Mouse (Mus musculus): ENCODE measurements around the gene Cmpk2.
"Not testable (repeated sequence)": the region's sequence is repeated elsewhere in the genome, so short reads cannot be mapped to it uniquely, and the experiment has no call there.

The Cmpk2 gene

GRCm38 (mm10) chr12:26469098-26470041 is at the start of gene Cmpk2:
TSS of gene Cmpk2 (plus strand) at chr12:26469204.
- peak; percentile 90 for DNase-seq (ENCODE audit: low read depth, low spot score)

GRCm38 (mm10) chr12:26424841-26425240 is 44.2 kb upstream of the Cmpk2 start:
- peak; percentile 79 for DNase-seq (ENCODE audit: low read depth, low spot score)

GRCm38 (mm10) chr12:26428771-26429170 is 40.2 kb upstream of the Cmpk2 start:
- DNase-seq (ENCODE audit: low read depth, low spot score): not testable (repeated sequence)

GRCm38 (mm10) chr12:26436334-26436733 is 32.7 kb upstream of the Cmpk2 start:
- no peak for DNase-seq (ENCODE audit: low read depth, low spot score)

GRCm38 (mm10) chr12:26437950-26438349 is 31.1 kb upstream of the Cmpk2 start:
- DNase-seq (ENCODE audit: low read depth, low spot score): no peak

GRCm38 (mm10) chr12:26439366-26439765 is 29.6 kb upstream of the Cmpk2 start:
- DNase-seq (ENCODE audit: low read depth, low spot score): no peak

- DNase-seq (ENCODE audit: low read depth, low spot score): peak; percentile 75
Observed at GRCm38 (mm10) chr12:26444054-26444453, 24.9 kb upstream of the Cmpk2 start.

GRCm38 (mm10) chr12:26444511-26444910 is 24.5 kb upstream of the Cmpk2 start:
- DNase-seq (ENCODE audit: low read depth, low spot score): no peak

GRCm38 (mm10) chr12:26446377-26447045 is 22.5 kb upstream of the Cmpk2 start:
- no peak for DNase-seq (ENCODE audit: low read depth, low spot score)

- DNase-seq (ENCODE audit: low read depth, low spot score): no peak
Observed at GRCm38 (mm10) chr12:26449483-26449882, 19.5 kb upstream of the Cmpk2 start.

- no peak for DNase-seq (ENCODE audit: low read depth, low spot score)
Observed at GRCm38 (mm10) chr12:26451150-26451549, 17.9 kb upstream of the Cmpk2 start.

- DNase-seq (ENCODE audit: low read depth, low spot score): no peak
Observed at GRCm38 (mm10) chr12:26452951-26453350, 16.1 kb upstream of the Cmpk2 start.

- DNase-seq (ENCODE audit: low read depth, low spot score): no peak
Observed at GRCm38 (mm10) chr12:26454682-26455081, 14.3 kb upstream of the Cmpk2 start.

- peak; percentile 94 for DNase-seq (ENCODE audit: low read depth, low spot score)
Observed at GRCm38 (mm10) chr12:26456028-26456698, 12.8 kb upstream of the Cmpk2 start, which contains the start of gene Rsad2. TSS of gene Rsad2 (minus strand) at chr12:26456452.

- no peak for DNase-seq (ENCODE audit: low read depth, low spot score)
Observed at GRCm38 (mm10) chr12:26460091-26460490, 8.9 kb upstream of the Cmpk2 start.

- no peak for DNase-seq (ENCODE audit: low read depth, low spot score)
Observed at GRCm38 (mm10) chr12:26465600-26465999, 3.4 kb upstream of the Cmpk2 start.

GRCm38 (mm10) chr12:26470042-26470409 is 1.0 kb downstream of the Cmpk2 start:
- no peak for DNase-seq (ENCODE audit: low read depth, low spot score)

GRCm38 (mm10) chr12:26471376-26471775 is 2.4 kb downstream of the Cmpk2 start:
- DNase-seq (ENCODE audit: low read depth, low spot score): no peak

GRCm38 (mm10) chr12:26472770-26473481 is 3.9 kb downstream of the Cmpk2 start:
- no peak for DNase-seq (ENCODE audit: low read depth, low spot score)

GRCm38 (mm10) chr12:26473746-26474145 is 4.7 kb downstream of the Cmpk2 start:
- DNase-seq (ENCODE audit: low read depth, low spot score): no peak

GRCm38 (mm10) chr12:26477198-26477597 is 8.2 kb downstream of the Cmpk2 start:
- DNase-seq (ENCODE audit: low read depth, low spot score): no peak
